Mouse (Mus musculus) neural tube, embryonic 12.5 days (tissue): ENCODE results near the gene Ppm1l. TPM values are rescaled to one million over a fixed set of nuclear protein-coding genes. Genes with fewer than 3 reads are reported as not detected.

Source experiments
- ATAC-seq: fragments of 200-750 bp; cut with Nextera tagmentation; 2 replicates; pipeline ENCODE4 v1.8.0; 2017; ENCODE audit warnings: low read depth, mild to moderate bottlenecking, moderate TSS enrichment, moderate library complexity; ENCODE audit not compliant: low FRiP score
- H3K27ac ChIP-seq: fragments of 300-500 bp; sonication (generic); 2 replicates; pipeline ENCODE4 v1.5.1; 2016
- H3K27me3 ChIP-seq: fragments of 300-500 bp; sonication (generic); replicated peaks from 2 replicates; pipeline ENCODE4 v1.6.1; 2016; ENCODE audit warnings: mild to moderate bottlenecking
- H3K36me3 ChIP-seq: fragments of 300-500 bp; sonication (generic); 2 replicates; pipeline ENCODE4 v1.6.1; 2016; ENCODE audit warnings: mild to moderate bottlenecking
- H3K4me1 ChIP-seq: fragments of 300-500 bp; sonication (generic); 2 replicates; pipeline ENCODE4 v1.6.1; 2016
- H3K4me2 ChIP-seq: fragments of 300-500 bp; sonication (generic); replicated peaks from 2 replicates; pipeline ENCODE4 v1.6.1; 2016; ENCODE audit warnings: mild to moderate bottlenecking
- H3K4me3 ChIP-seq: fragments of 300-500 bp; sonication (generic); 2 replicates; pipeline ENCODE4 v1.5.1; 2016
- H3K9ac ChIP-seq: fragments of 300-500 bp; sonication (generic); 2 replicates; pipeline ENCODE4 v1.6.1; 2016; ENCODE audit warnings: mild to moderate bottlenecking
- H3K9me3 ChIP-seq: fragments of 300-500 bp; sonication (generic); 2 replicates; pipeline ENCODE4 v1.6.1; 2016; ENCODE audit warnings: mild to moderate bottlenecking
- WGBS: fragments of 180-500 bp; shearing (Covaris S2); methylation state at CpG from one replicate; pipeline ENCODE4 v1.1.7; 2016; 5-methylcytosine and 5-hydroxymethylcytosine counted together
- polyA plus RNA-seq: library from polyadenylated mRNA; unstranded; fragments of >200 nt; fragmentation: Nextera tagmentation; extraction: Ambion mirVana; gene quantifications from 2 replicates; pipeline ENCODE4 v1.2.1, GENCODE M21; 2016

The Ppm1l gene
- polyA plus RNA-seq, 1 experiment from 2014 or later: 26.0 TPM

- 93% methylated on average over 11 of the region's 11 CpGs for WGBS
- H3K4me2 ChIP-seq: no peak overlapping the region
- H3K27ac ChIP-seq: no peak overlapping the region
- H3K27me3 ChIP-seq: no peaks in the 10 kb centered on the region
- peaks cover 24% of the 10 kb centered on the region for H3K36me3 ChIP-seq
- H3K9me3 ChIP-seq: no peaks in the 10 kb centered on the region
- H3K4me3 ChIP-seq: no peak overlapping the region
- H3K9ac ChIP-seq: no peak overlapping the region
- H3K4me1 ChIP-seq: no peaks in the 10 kb centered on the region
- ATAC-seq: no peak
Observed at GRCm38 (mm10) chr3:69575577-69575976, 258.9 kb downstream of the Ppm1l start.

GRCm38 (mm10) chr3:69576715-69577114, 260.1 kb downstream of the Ppm1l start:
- Histone ChIP-seq H3K9me3 (no peaks in the 10 kb centered on the region), H3K4me2 (no peak overlapping the region), H3K9ac (no peak overlapping the region), H3K27me3 (no peaks in the 10 kb centered on the region), H3K36me3 (peaks cover 24% of the 10 kb centered on the region), H3K4me3 (no peak overlapping the region), H3K4me1 (no peaks in the 10 kb centered on the region), H3K27ac (no peak overlapping the region)
- no peak for ATAC-seq
- WGBS: 93% methylated on average over 3 of the region's 3 CpGs

DNA sequence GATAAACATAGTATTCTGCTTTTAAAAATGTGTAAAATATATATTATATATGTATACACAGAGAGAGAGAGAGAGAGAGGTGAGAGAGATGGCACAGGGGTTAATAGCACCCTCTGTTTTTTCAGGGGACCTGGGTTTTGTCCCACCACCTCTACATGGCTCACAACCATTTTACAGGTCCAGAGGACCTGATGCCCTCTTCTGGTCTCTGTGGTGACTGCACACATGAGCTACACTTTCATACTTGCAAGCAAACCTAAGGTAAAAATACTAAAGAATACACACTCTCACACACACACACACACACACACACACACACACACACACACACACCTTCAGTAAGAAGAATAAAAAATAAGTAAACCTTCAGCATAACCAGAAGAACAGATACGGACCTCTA, 262.1 kb downstream of the Ppm1l start:
- no peaks in the 10 kb centered on the region for H3K4me1 ChIP-seq
- no peak overlapping the region for H3K4me3 ChIP-seq
- 84% methylated on average over 1 of the region's 1 CpGs for WGBS
- H3K27ac ChIP-seq: no peak overlapping the region
- H3K36me3 ChIP-seq: peaks cover 28% of the 10 kb centered on the region
- H3K27me3 ChIP-seq: no peaks in the 10 kb centered on the region
- H3K9ac ChIP-seq: no peak overlapping the region
- H3K9me3 ChIP-seq: no peaks in the 10 kb centered on the region
- H3K4me2 ChIP-seq: no peak overlapping the region
- no peak for ATAC-seq

DNA sequence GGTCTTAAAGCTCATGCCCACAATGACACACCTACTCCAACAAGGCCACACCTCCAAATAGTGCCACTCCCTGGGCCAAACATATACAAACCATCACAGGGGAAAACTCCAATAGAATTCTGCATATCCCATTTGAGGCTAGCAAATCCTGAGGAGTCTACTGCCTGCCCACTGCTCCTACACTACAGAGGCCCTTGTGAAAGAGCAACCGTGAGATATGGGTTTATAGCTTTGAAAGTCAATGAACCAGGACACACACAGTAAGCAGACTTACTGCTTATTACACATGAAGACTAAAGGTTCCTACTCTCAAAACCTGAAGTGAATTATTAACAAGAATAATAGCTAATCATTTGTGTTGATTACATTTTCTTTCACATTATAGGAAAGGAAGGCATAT, 267.1 kb downstream of the Ppm1l start:
- H3K9me3 ChIP-seq: no peaks in the 10 kb centered on the region
- no peaks in the 10 kb centered on the region for H3K27me3 ChIP-seq
- no peak overlapping the region for H3K9ac ChIP-seq
- H3K4me3 ChIP-seq: no peak overlapping the region
- no peaks in the 10 kb centered on the region for H3K4me1 ChIP-seq
- H3K27ac ChIP-seq: no peak overlapping the region
- WGBS: 89% methylated on average over 1 of the region's 1 CpGs
- no peak for ATAC-seq
- peaks cover 3% of the 10 kb centered on the region; the same call in 1 of the 2 replicates for H3K36me3 ChIP-seq
- H3K4me2 ChIP-seq: no peak overlapping the region

- Histone ChIP-seq H3K4me3 (no peak overlapping the region), H3K9me3 (0 out of 2 replicates have a peak, but pooled peaks cover 9% of the 10 kb centered on the region), H3K9ac (no peak overlapping the region), H3K4me1 (no peaks in the 10 kb centered on the region), H3K36me3 (no peaks in the 10 kb centered on the region), H3K4me2 (no peak overlapping the region), H3K27ac (no peak overlapping the region), H3K27me3 (no peaks in the 10 kb centered on the region)
- 59% methylated on average over 10 of the region's 10 CpGs for WGBS
- ATAC-seq: no peak
Observed at GRCm38 (mm10) chr3:69588101-69588760, 271.6 kb downstream of the Ppm1l start.

- no peak for ATAC-seq
- Histone ChIP-seq H3K4me3 (no peak overlapping the region), H3K9me3 (0 out of 2 replicates have a peak, but pooled peaks cover 9% of the 10 kb centered on the region), H3K36me3 (no peaks in the 10 kb centered on the region), H3K27ac (no peak overlapping the region), H3K27me3 (no peaks in the 10 kb centered on the region), H3K4me2 (no peak overlapping the region), H3K9ac (no peak overlapping the region), H3K4me1 (peaks cover 11% of the 10 kb centered on the region)
- 89% methylated on average over 8 of the region's 8 CpGs for WGBS
Observed at GRCm38 (mm10) chr3:69593426-69593825, 276.8 kb downstream of the Ppm1l start.

- no peak overlapping the region for H3K27ac ChIP-seq
- no peaks in the 10 kb centered on the region for H3K27me3 ChIP-seq
- no peak overlapping the region for H3K9ac ChIP-seq
- WGBS: 82% methylated on average over 9 of the region's 9 CpGs
- 0 out of 2 replicates have a peak, but pooled peaks cover 9% of the 10 kb centered on the region for H3K9me3 ChIP-seq
- no peaks in the 10 kb centered on the region for H3K36me3 ChIP-seq
- H3K4me3 ChIP-seq: no peak overlapping the region
- H3K4me1 ChIP-seq: peaks cover 11% of the 10 kb centered on the region
- ATAC-seq: no peak
- no peak overlapping the region for H3K4me2 ChIP-seq
Observed at GRCm38 (mm10) chr3:69594071-69594470, 277.4 kb downstream of the Ppm1l start.

GRCm38 (mm10) chr3:69596116-69596515, 279.5 kb downstream of the Ppm1l start:
- ATAC-seq: no peak
- H3K4me2 ChIP-seq: no peak overlapping the region; the same call in 1 of the 2 replicates

GRCm38 (mm10) chr3:69597211-69597610, 280.6 kb downstream of the Ppm1l start:
- Histone ChIP-seq H3K4me3 (no peak overlapping the region), H3K9me3 (no peaks in the 10 kb centered on the region), H3K36me3 (no peaks in the 10 kb centered on the region), H3K27ac (no peak overlapping the region), H3K9ac (no peak overlapping the region), H3K4me2 (peak overlapping the region; percentile 83), H3K27me3 (no peaks in the 10 kb centered on the region), H3K4me1 (peaks cover 11% of the 10 kb centered on the region)
- ATAC-seq: no peak
- 94% methylated on average over 6 of the region's 6 CpGs for WGBS

More at GRCm38 (mm10) chr3:69596116-69596515, 279.5 kb downstream of the Ppm1l start:
- Histone ChIP-seq H3K9me3 (no peaks in the 10 kb centered on the region), H3K4me1 (peaks cover 11% of the 10 kb centered on the region), H3K9ac (no peak overlapping the region), H3K27me3 (no peaks in the 10 kb centered on the region), H3K27ac (no peak overlapping the region), H3K4me3 (no peak overlapping the region), H3K36me3 (no peaks in the 10 kb centered on the region)
- WGBS: 84% methylated on average over 3 of the region's 3 CpGs

GRCm38 (mm10) chr3:69597816-69598215, 281.2 kb downstream of the Ppm1l start:
- no peaks in the 10 kb centered on the region for H3K36me3 ChIP-seq
- H3K4me1 ChIP-seq: peaks cover 11% of the 10 kb centered on the region
- peak overlapping the region; percentile 84 for H3K9ac ChIP-seq
- WGBS: 13% methylated on average over 7 of the region's 7 CpGs
- H3K27ac ChIP-seq: no peak overlapping the region
- H3K4me3 ChIP-seq: peak overlapping the region; percentile 65
- ATAC-seq: no peak
- H3K9me3 ChIP-seq: no peaks in the 10 kb centered on the region
- H3K4me2 ChIP-seq: peak overlapping the region; percentile 83
- H3K27me3 ChIP-seq: no peaks in the 10 kb centered on the region

GRCm38 (mm10) chr3:69598261-69599165, 281.9 kb downstream of the Ppm1l start, which contains the start of gene B3galnt1:
Gene B3galnt1 (minus strand): TSS chr3:69598960.
- Histone ChIP-seq H3K4me1 (peaks cover 11% of the 10 kb centered on the region), H3K9ac (peak within 1 kb of the TSS; percentile 84), H3K9me3 (no peaks in the 10 kb centered on the region), H3K27me3 (no peaks in the 10 kb centered on the region), H3K4me3 (peak within 1 kb of the TSS; percentile 65), H3K27ac (no peak within 1 kb of the TSS), H3K36me3 (no peaks in the 10 kb centered on the region), H3K4me2 (peak within 1 kb of the TSS; percentile 83)
- WGBS: under 1% methylated on average over 82 of the region's 99 CpGs
- ATAC-seq: peak; percentile 92

DNA sequence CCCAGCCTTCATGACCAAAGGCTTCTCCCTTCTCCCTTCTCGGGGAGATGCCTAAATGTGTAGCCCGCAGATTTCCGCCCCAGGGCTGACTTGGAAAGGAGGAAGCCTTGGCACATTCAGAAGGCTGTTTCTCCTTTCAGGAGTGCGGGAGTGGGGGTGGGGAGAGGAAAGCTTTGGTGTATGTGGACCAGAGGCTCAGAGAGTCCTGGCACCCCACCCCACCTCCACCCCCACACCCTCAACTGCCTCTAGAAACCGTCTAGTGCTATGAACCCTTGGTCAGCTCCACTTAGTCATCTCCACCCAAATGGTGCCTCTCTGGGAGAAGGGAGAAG, 282.5 kb downstream of the Ppm1l start:
- H3K9ac ChIP-seq: peak overlapping the region; percentile 84; the same call in 1 of the 2 replicates
- peak overlapping the region; percentile 65 for H3K4me3 ChIP-seq
- H3K4me2 ChIP-seq: peak overlapping the region; percentile 83
- H3K27me3 ChIP-seq: no peaks in the 10 kb centered on the region
- peaks cover 11% of the 10 kb centered on the region for H3K4me1 ChIP-seq
- H3K27ac ChIP-seq: no peak overlapping the region
- H3K36me3 ChIP-seq: no peaks in the 10 kb centered on the region
- H3K9me3 ChIP-seq: no peaks in the 10 kb centered on the region
- ATAC-seq: peak; percentile 50
- 9% methylated on average over 5 of the region's 5 CpGs for WGBS
